Mouse (Mus musculus) CD4-positive naive resting alpha-beta T cell, adult 57 days (primary cell): ENCODE results near the gene Wdr60. TPM values are rescaled to one million over a fixed set of nuclear protein-coding genes. Genes with fewer than 3 reads are reported as not detected.

Source experiments
- total RNA-seq: library from RNA; stranded (reverse); gene quantifications from one replicate; pipeline ENCODE4 v1.2.4, GENCODE M21; 2023

The Wdr60 gene
- 1.2 TPM for total RNA-seq

DNA sequence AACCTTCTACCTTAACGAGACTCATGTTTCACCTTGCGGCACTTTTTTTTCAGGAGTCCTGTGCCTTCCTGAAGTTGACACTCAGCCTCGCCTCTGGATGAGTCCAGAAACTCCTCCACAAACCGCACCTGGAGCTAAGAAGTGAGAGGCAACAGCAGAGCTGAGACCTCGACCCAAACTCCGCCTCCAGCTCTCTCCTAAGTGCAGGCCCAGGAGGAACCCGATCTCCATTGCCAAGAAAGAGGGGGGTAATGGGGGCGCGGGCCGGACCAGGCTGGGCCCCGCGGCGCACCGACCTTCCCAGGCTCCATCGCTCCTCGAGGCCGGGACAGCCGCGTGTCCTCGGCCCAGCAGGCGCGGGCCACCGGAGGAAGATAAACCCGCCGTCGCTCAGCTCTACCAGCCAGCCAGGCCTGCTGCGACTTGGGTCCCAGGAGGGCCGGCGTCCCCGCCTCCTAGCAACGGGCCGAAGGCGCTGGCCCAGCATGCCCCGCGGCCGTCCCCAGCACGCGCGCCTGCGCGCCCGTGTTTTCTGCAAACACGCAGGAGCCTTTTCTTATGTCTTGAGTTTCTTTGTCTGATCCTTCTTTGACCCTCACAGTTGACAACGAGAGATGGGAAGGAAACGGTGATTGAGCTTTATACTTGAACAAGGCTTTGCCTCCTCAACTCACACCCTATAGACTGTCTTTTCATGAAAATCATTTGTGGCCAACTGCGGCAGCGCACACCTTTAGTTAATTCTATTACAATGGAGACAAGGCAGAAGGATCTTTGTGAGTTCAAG, at the start of gene Wdr60:
Gene Wdr60, minus strand, starts transcription at position 468 of the 787 bp plus-strand sequence.

DNA sequence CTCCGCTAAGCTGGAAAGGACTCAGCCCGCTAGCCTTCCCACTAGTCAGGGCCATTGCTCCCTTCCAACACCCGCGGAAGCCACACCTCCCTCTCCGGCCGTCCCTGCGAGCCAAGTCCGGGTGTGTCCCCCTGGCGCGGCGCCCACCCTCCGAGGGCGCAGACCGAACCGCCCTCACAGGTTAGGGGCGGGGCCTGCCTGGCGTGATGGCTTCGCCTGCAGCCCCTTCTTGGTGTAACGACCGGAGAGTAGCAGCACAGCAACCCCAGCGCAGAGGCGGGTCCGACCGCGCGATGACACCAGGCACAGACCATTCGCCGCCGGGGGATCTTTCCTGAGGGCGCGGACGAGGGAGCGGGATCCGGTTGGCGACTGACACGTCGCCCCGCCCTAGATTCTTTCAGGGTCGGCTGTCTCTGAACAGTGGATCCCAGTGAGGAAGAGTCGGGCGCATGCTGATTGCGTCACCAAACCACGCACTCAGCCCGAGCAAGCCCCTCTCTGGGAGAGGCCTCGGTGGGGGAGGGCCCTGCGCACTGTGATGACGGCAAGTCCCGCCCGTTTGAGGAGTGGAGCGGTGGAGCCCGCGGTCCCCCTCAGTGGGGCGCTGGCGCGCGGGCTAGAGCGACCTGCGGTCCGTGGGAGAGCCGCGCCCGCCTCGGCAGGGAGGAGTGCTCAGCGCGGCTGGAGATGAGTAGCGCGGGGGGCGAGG, 18.0 kb upstream of the Wdr60 start, which contains the start of gene Esyt2:
Gene Esyt2, plus strand, starts transcription at position 544 of the 712 bp plus-strand sequence.

DNA sequence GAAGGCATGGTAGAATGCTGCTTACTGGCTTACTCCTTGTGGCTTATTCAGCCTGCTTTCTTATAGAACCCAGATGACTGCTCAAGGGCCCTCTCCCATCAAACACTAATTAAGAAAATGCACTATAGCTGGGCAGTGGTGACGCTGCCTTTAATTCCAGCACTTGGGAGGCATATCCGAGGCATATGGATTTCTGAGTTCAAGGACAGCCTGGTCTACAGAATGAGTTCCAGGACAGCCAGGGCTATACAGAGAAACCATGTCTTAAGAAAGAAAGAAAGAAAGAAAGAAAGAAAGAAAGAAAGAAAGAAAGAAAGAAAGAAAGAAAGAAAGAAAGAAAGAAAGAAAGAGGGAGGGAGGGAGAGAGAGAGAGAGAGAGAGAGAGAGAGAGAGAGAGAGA, 12.3 kb upstream of the Wdr60 start, which contains the start of gene Gm11027:
Gene Gm11027, plus strand, starts transcription at position 301 of the 400 bp plus-strand sequence.

Other genes starting within 250 kb of the Wdr60 start
- gene Zfp386, start 215.3 kb downstream of the Wdr60 start, total RNA-seq: 75.4 TPM
- not detected for gene Vipr2, start 185.3 kb downstream of the Wdr60 start, total RNA-seq
- gene Gm11027, start 12.4 kb upstream of the Wdr60 start, total RNA-seq: not detected
- 254 TPM for gene Esyt2, start 18.2 kb upstream of the Wdr60 start, total RNA-seq
- 4.0 TPM for gene Ncapg2, start 142.4 kb upstream of the Wdr60 start, total RNA-seq
- not detected for gene Ptprn2, start 222.7 kb upstream of the Wdr60 start, total RNA-seq